Mouse (Mus musculus) B cell, adult (primary cell): ENCODE measurements around the gene Wdr43. TPM values are rescaled to one million over a fixed set of nuclear protein-coding genes. Genes with fewer than 3 reads are reported as not detected.

Experiments
- total RNA-seq: library from RNA; stranded (reverse); gene quantifications from 4 replicates; pipeline ENCODE4 v1.2.4, GENCODE M21; 2023; ENCODE audit not compliant: inconsistent age

Wdr43 gene
- 126 to 151 TPM (median 140 TPM) in 4 replicates for total RNA-seq

DNA sequence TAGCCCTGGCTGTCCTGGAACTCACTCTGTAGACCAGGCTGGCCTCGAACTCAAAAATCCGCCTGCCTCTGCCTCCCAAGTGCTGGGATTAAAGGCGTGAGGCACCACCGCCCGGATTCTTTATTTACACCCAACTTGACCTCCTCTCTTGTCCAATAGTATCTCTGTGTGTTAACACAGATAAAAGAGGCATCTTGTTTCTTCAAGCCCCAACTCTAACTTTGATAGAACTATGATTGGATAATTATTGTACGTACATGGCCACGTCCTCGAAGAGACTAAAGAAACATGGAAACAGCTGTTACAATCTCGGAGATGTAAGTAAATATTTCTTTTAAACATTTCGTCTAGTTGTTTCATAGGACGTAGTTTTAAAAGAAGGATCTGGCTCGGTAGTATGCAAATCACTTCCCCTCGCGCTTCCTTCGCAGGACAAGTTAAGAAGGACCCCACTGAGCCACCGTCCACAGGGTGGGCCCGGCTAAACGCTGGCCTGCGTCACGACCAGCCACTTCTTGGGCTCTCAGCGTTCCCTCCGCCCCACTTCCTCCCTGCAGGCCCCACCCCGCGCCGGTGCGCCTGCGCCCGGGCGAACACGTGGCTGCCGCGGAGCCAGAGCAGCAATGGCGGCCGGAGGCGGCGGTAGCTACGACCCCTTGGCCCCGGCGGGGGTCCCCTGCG is at the start of gene Wdr43:
Gene Wdr43, plus strand, starts transcription at position 258 of the 681 bp plus-strand sequence.

DNA sequence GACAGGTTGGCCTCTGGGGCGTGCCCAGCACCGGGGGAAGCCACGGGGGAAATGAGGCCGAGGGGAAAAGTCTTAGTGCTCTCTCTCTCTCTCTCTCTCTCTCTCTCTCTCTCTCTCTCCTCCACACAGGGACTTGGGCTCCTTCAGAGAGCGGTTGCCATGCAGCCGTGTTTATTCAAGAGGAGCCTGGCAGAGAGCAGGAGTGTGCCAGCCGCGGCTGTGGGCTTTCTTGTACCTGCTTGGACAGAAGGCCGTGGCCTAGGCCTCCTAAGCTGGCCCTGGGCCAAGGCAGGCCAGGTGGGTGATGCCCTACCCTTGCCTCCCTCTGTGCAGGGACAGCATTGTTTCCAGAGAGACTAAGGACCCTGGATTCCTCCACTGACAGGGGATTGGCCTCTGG is 57.4 kb downstream of the Wdr43 start, which contains the start of gene Togaram2:
Gene Togaram2, plus strand, starts transcription at position 170 of the 400 bp plus-strand sequence.

Other genes starting within 250 kb of the Wdr43 start
- gene Gm4707, start 156.0 kb upstream of the Wdr43 start, total RNA-seq, result 18.2 to 24.3 TPM (median 21.1 TPM) in 4 replicates
- 215 to 225 TPM (median 223 TPM) in 4 replicates for gene Smchd1, start 140.6 kb upstream of the Wdr43 start, total RNA-seq
- gene Ndc80, start 89.0 kb upstream of the Wdr43 start, total RNA-seq, result 10.1 to 15.7 TPM (median 11.1 TPM) in 4 replicates
- 0.58 TPM in 1 of 4 replicates, not detected in the others for gene Spdya, start 63.8 kb upstream of the Wdr43 start, total RNA-seq
- gene Togaram2, start 57.4 kb downstream of the Wdr43 start, total RNA-seq, result not detected in 4 replicates
- not detected in 4 replicates for gene Pcare, start 137.0 kb downstream of the Wdr43 start, total RNA-seq
- not detected in 4 replicates for gene Clip4, start 152.6 kb downstream of the Wdr43 start, total RNA-seq